Mouse (Mus musculus): ENCODE measurements around the gene Tead1. TPM values are rescaled to one million over a fixed set of nuclear protein-coding genes. Genes with fewer than 3 reads are reported as not detected.

The Tead1 gene
- polyA plus RNA-seq, 1 experiment from 2014 or later = 12.3 TPM

GRCm38 (mm10) chr7:112759359-112759975, 80.3 kb downstream of the Tead1 start:
- no peak overlapping the region for H3K4me2 ChIP-seq
- H3K9ac ChIP-seq (ENCODE audit: low read length) = no peak overlapping the region
- H3K4me1 ChIP-seq (ENCODE audit: control insufficient read depth, insufficient read depth, low read length) = peaks cover 28% of the 10 kb centered on the region
- no peaks in the 10 kb centered on the region for H3K9me3 ChIP-seq (ENCODE audit: control insufficient read depth, low read length)
- 86% methylated on average over 23 of the region's 23 CpGs for WGBS
- H3K27ac ChIP-seq (ENCODE audit: low read depth, low read length) = no peak overlapping the region; the same call in 1 of the 2 replicates
- H3K36me3 ChIP-seq (ENCODE audit: control insufficient read depth, insufficient read depth, low read length) = no peaks in the 10 kb centered on the region
- DNase-seq (ENCODE audit: low spot score, missing footprints) (no peak), ATAC-seq (ENCODE audit: low FRiP score) (no peak)
- no peaks in the 10 kb centered on the region for H3K27me3 ChIP-seq (ENCODE audit: control insufficient read depth, insufficient read depth, low read length)
- H3K4me3 ChIP-seq (ENCODE audit: low read depth, low read length) = no peak overlapping the region

- peak; percentile 37; the same call in 1 of the 2 replicates for ATAC-seq (ENCODE audit: low FRiP score)
- 80% methylated on average over 3 of the region's 3 CpGs for WGBS
- H3K36me3 ChIP-seq (ENCODE audit: control insufficient read depth, insufficient read depth, low read length) = no peaks in the 10 kb centered on the region
Measured at GRCm38 (mm10) chr7:112760293-112760692, 81.2 kb downstream of the Tead1 start.

GRCm38 (mm10) chr7:112760782-112761181, 81.7 kb downstream of the Tead1 start:
- WGBS = 35% methylated on average over 8 of the region's 8 CpGs
- ATAC-seq (ENCODE audit: low FRiP score) (peak; percentile 87), DNase-seq (ENCODE audit: low spot score, missing footprints) (peak; percentile 92)
- Histone ChIP-seq H3K9me3 (ENCODE audit: control insufficient read depth, low read length) (no peaks in the 10 kb centered on the region), H3K27me3 (ENCODE audit: control insufficient read depth, insufficient read depth, low read length) (no peaks in the 10 kb centered on the region), H3K4me2 (no peak overlapping the region), H3K36me3 (ENCODE audit: control insufficient read depth, insufficient read depth, low read length) (no peaks in the 10 kb centered on the region), H3K4me1 (ENCODE audit: control insufficient read depth, insufficient read depth, low read length) (peaks cover 28% of the 10 kb centered on the region), H3K4me3 (ENCODE audit: low read depth, low read length) (no peak overlapping the region), H3K27ac (ENCODE audit: low read depth, low read length) (peak overlapping the region; percentile 84), H3K9ac (ENCODE audit: low read length) (peak overlapping the region; percentile 32; the same call in 1 of the 2 replicates)

More at GRCm38 (mm10) chr7:112760293-112760692, 81.2 kb downstream of the Tead1 start:
- peaks cover 28% of the 10 kb centered on the region for H3K4me1 ChIP-seq (ENCODE audit: control insufficient read depth, insufficient read depth, low read length)
- peak overlapping the region; percentile 84 for H3K27ac ChIP-seq (ENCODE audit: low read depth, low read length)
- H3K9ac ChIP-seq (ENCODE audit: low read length) = no peak overlapping the region
- H3K27me3 ChIP-seq (ENCODE audit: control insufficient read depth, insufficient read depth, low read length) = no peaks in the 10 kb centered on the region
- H3K4me3 ChIP-seq (ENCODE audit: low read depth, low read length) = no peak overlapping the region
- H3K4me2 ChIP-seq = no peak overlapping the region
- DNase-seq (ENCODE audit: low spot score, missing footprints) = no peak
- no peaks in the 10 kb centered on the region for H3K9me3 ChIP-seq (ENCODE audit: control insufficient read depth, low read length)

GRCm38 (mm10) chr7:112762870-112763269, 83.8 kb downstream of the Tead1 start:
- 91% methylated on average over 2 of the region's 2 CpGs for WGBS
- no peaks in the 10 kb centered on the region for H3K27me3 ChIP-seq (ENCODE audit: control insufficient read depth, insufficient read depth, low read length)
- H3K4me3 ChIP-seq (ENCODE audit: low read depth, low read length) = no peak overlapping the region
- DNase-seq (ENCODE audit: low spot score, missing footprints) = no peak
- H3K9ac ChIP-seq (ENCODE audit: low read length) = no peak overlapping the region
- ATAC-seq (ENCODE audit: low FRiP score) = no peak
- H3K4me2 ChIP-seq = no peak overlapping the region
- H3K4me1 ChIP-seq (ENCODE audit: control insufficient read depth, insufficient read depth, low read length) = peaks cover 28% of the 10 kb centered on the region
- H3K9me3 ChIP-seq (ENCODE audit: control insufficient read depth, low read length) = no peaks in the 10 kb centered on the region
- no peak overlapping the region for H3K27ac ChIP-seq (ENCODE audit: low read depth, low read length)
- H3K36me3 ChIP-seq (ENCODE audit: control insufficient read depth, insufficient read depth, low read length) = no peaks in the 10 kb centered on the region

GRCm38 (mm10) chr7:112763513-112763912, 84.4 kb downstream of the Tead1 start:
- DNase-seq (ENCODE audit: low spot score, missing footprints) (no peak), ATAC-seq (ENCODE audit: low FRiP score) (no peak)
- H3K4me1 ChIP-seq (ENCODE audit: control insufficient read depth, insufficient read depth, low read length) = peaks cover 28% of the 10 kb centered on the region
- H3K27me3 ChIP-seq (ENCODE audit: control insufficient read depth, insufficient read depth, low read length) = no peaks in the 10 kb centered on the region
- no peak overlapping the region for H3K4me2 ChIP-seq
- H3K9me3 ChIP-seq (ENCODE audit: control insufficient read depth, low read length) = no peaks in the 10 kb centered on the region
- H3K4me3 ChIP-seq (ENCODE audit: low read depth, low read length) = no peak overlapping the region
- no peak overlapping the region for H3K9ac ChIP-seq (ENCODE audit: low read length)
- H3K27ac ChIP-seq (ENCODE audit: low read depth, low read length) = no peak overlapping the region
- H3K36me3 ChIP-seq (ENCODE audit: control insufficient read depth, insufficient read depth, low read length) = no peaks in the 10 kb centered on the region
- WGBS = 63% methylated on average over 3 of the region's 3 CpGs

GRCm38 (mm10) chr7:112764921-112765320, 85.8 kb downstream of the Tead1 start:
- no peak overlapping the region for H3K4me2 ChIP-seq

GRCm38 (mm10) chr7:112769866-112770265, 90.7 kb downstream of the Tead1 start:
- Histone ChIP-seq H3K4me1 (ENCODE audit: control insufficient read depth, insufficient read depth, low read length) (no peaks in the 10 kb centered on the region), H3K27ac (ENCODE audit: low read depth, low read length) (no peak overlapping the region), H3K9me3 (ENCODE audit: control insufficient read depth, low read length) (no peaks in the 10 kb centered on the region), H3K9ac (ENCODE audit: low read length) (no peak overlapping the region), H3K4me2 (no peak overlapping the region), H3K4me3 (ENCODE audit: low read depth, low read length) (no peak overlapping the region), H3K27me3 (ENCODE audit: control insufficient read depth, insufficient read depth, low read length) (no peaks in the 10 kb centered on the region), H3K36me3 (ENCODE audit: control insufficient read depth, insufficient read depth, low read length) (no peaks in the 10 kb centered on the region)
- DNase-seq (ENCODE audit: low spot score, missing footprints) = no peak
- no peak for ATAC-seq (ENCODE audit: low FRiP score)
- WGBS = 85% methylated on average over 2 of the region's 2 CpGs

More at GRCm38 (mm10) chr7:112764921-112765320, 85.8 kb downstream of the Tead1 start:
- H3K36me3 ChIP-seq (ENCODE audit: control insufficient read depth, insufficient read depth, low read length) = no peaks in the 10 kb centered on the region
- ATAC-seq (ENCODE audit: low FRiP score) = no peak
- WGBS = 82% methylated on average over 4 of the region's 4 CpGs
- no peak overlapping the region for H3K4me3 ChIP-seq (ENCODE audit: low read depth, low read length)
- no peak overlapping the region for H3K9ac ChIP-seq (ENCODE audit: low read length)
- no peak for DNase-seq (ENCODE audit: low spot score, missing footprints)
- H3K27ac ChIP-seq (ENCODE audit: low read depth, low read length) = no peak overlapping the region
- H3K9me3 ChIP-seq (ENCODE audit: control insufficient read depth, low read length) = no peaks in the 10 kb centered on the region
- H3K27me3 ChIP-seq (ENCODE audit: control insufficient read depth, insufficient read depth, low read length) = no peaks in the 10 kb centered on the region
- H3K4me1 ChIP-seq (ENCODE audit: control insufficient read depth, insufficient read depth, low read length) = peaks cover 23% of the 10 kb centered on the region

- WGBS = 87% methylated on average over 6 of the region's 6 CpGs
- no peaks in the 10 kb centered on the region for H3K9me3 ChIP-seq (ENCODE audit: control insufficient read depth, low read length)
- H3K36me3 ChIP-seq (ENCODE audit: control insufficient read depth, insufficient read depth, low read length) = no peaks in the 10 kb centered on the region
- H3K27ac ChIP-seq (ENCODE audit: low read depth, low read length) = no peak overlapping the region
- H3K4me3 ChIP-seq (ENCODE audit: low read depth, low read length) = no peak overlapping the region
- no peak overlapping the region for H3K9ac ChIP-seq (ENCODE audit: low read length)
- no peak overlapping the region for H3K4me2 ChIP-seq
- H3K4me1 ChIP-seq (ENCODE audit: control insufficient read depth, insufficient read depth, low read length) = peaks cover 12% of the 10 kb centered on the region
- no peak for ATAC-seq (ENCODE audit: low FRiP score)
- no peak for DNase-seq (ENCODE audit: low spot score, missing footprints)
- H3K27me3 ChIP-seq (ENCODE audit: control insufficient read depth, insufficient read depth, low read length) = no peaks in the 10 kb centered on the region
Measured at GRCm38 (mm10) chr7:112771461-112771860, 92.3 kb downstream of the Tead1 start.

GRCm38 (mm10) chr7:112772777-112773176, 93.7 kb downstream of the Tead1 start:
- Histone ChIP-seq H3K9me3 (ENCODE audit: control insufficient read depth, low read length) (no peaks in the 10 kb centered on the region), H3K27ac (ENCODE audit: low read depth, low read length) (no peak overlapping the region), H3K4me3 (ENCODE audit: low read depth, low read length) (no peak overlapping the region), H3K36me3 (ENCODE audit: control insufficient read depth, insufficient read depth, low read length) (no peaks in the 10 kb centered on the region), H3K4me1 (ENCODE audit: control insufficient read depth, insufficient read depth, low read length) (peaks cover 14% of the 10 kb centered on the region), H3K4me2 (no peak overlapping the region), H3K9ac (ENCODE audit: low read length) (no peak overlapping the region), H3K27me3 (ENCODE audit: control insufficient read depth, insufficient read depth, low read length) (no peaks in the 10 kb centered on the region)
- no peak for ATAC-seq (ENCODE audit: low FRiP score)
- 77% methylated on average over 6 of the region's 6 CpGs for WGBS
- no peak for DNase-seq (ENCODE audit: low spot score, missing footprints)

Measured in midbrain, embryonic 11.5 days (tissue).